Mouse (Mus musculus) lung, postnatal 10 days (tissue): ENCODE data around the gene Ubr3.
"Not testable (repeated sequence)": the region's sequence is repeated elsewhere in the genome, so short reads cannot be mapped to it uniquely, and the experiment has no call there.

Experiments
- DNase-seq: peaks from one replicate; pipeline ENCODE4 v3.0.0; 2021

Ubr3 gene

GRCm38 (mm10) chr2:69897039-69897617, at the start of gene Ubr3:
TSS of gene Ubr3 (plus strand) at chr2:69897246.
- peak; percentile 98 for DNase-seq

- DNase-seq, result peak; percentile 74
These were observed 47.8 kb upstream of the Ubr3 start for GRCm38 (mm10) chr2:69849215-69849614.

- DNase-seq, result no peak
These were observed 45.5 kb upstream of the Ubr3 start for GRCm38 (mm10) chr2:69851427-69852058.

GRCm38 (mm10) chr2:69856392-69856791, 40.7 kb upstream of the Ubr3 start:
- peak; percentile 54 for DNase-seq

GRCm38 (mm10) chr2:69857882-69858281, 39.2 kb upstream of the Ubr3 start:
- no peak for DNase-seq

GRCm38 (mm10) chr2:69860972-69861452, 36.0 kb upstream of the Ubr3 start:
- peak; percentile 44 for DNase-seq

- peak; percentile 96 for DNase-seq
These were observed 35.5 kb upstream of the Ubr3 start, which contains the start of gene Ssb for GRCm38 (mm10) chr2:69861485-69862091. TSS of gene Ssb (plus strand) at chr2:69861562.

GRCm38 (mm10) chr2:69862117-69862657, 34.9 kb upstream of the Ubr3 start:
- no peak for DNase-seq

GRCm38 (mm10) chr2:69883990-69884391, 13.1 kb upstream of the Ubr3 start:
- DNase-seq, result no peak

- DNase-seq, result no peak
These were observed 12.5 kb upstream of the Ubr3 start for GRCm38 (mm10) chr2:69884581-69884980.

GRCm38 (mm10) chr2:69885050-69885449, 12.0 kb upstream of the Ubr3 start:
- DNase-seq, result no peak

GRCm38 (mm10) chr2:69885451-69886305, 11.4 kb upstream of the Ubr3 start, which contains the start of gene Mettl5:
TSS of gene Mettl5 (minus strand) at chr2:69885615.
- DNase-seq, result peak; percentile 95

GRCm38 (mm10) chr2:69888957-69889356, 8.1 kb upstream of the Ubr3 start:
- DNase-seq, result no peak

- no peak for DNase-seq
These were observed 6.2 kb upstream of the Ubr3 start for GRCm38 (mm10) chr2:69890843-69891242.

GRCm38 (mm10) chr2:69893145-69893544, 3.9 kb upstream of the Ubr3 start:
- DNase-seq, result no peak

GRCm38 (mm10) chr2:69893891-69894290, 3.2 kb upstream of the Ubr3 start:
- no peak for DNase-seq

GRCm38 (mm10) chr2:69895502-69896223, 1.4 kb upstream of the Ubr3 start:
- DNase-seq, result no peak

- no peak for DNase-seq
These were observed 843 bp upstream of the Ubr3 start for GRCm38 (mm10) chr2:69896224-69896581.

GRCm38 (mm10) chr2:69897618-69898575, 851 bp downstream of the Ubr3 start:
- peak; percentile 66 for DNase-seq

GRCm38 (mm10) chr2:69903541-69903940, 6.5 kb downstream of the Ubr3 start:
- no peak for DNase-seq

- DNase-seq, result not testable (repeated sequence)
These were observed 10.3 kb downstream of the Ubr3 start for GRCm38 (mm10) chr2:69907394-69907793.
